Mouse (Mus musculus): ENCODE results near the gene Susd6.
A peak's percentile ranks its signal among the peaks of the same experiment; 100 is the strongest.

Susd6 gene

DNA sequence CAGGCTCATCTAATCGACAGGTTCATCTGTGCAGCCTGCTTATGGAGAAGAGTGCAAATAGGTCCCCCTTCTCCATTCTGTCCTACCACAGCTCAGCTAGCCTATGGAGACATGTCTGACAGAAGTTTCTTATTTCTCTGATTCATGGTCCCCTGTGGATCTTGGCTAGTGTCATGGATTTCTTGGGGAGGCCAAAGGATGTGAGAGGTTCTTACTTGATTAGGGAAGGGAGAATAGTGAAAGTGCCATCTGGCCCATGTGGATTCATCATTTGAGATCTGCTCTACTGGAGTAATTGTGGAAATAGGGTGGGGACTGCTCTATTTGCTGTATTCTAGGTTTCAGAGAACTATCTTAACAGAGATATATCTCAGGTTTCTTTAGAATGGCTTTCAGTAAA is 51.3 kb downstream of the Susd6 start:
- DNase-seq = no peak

DNA sequence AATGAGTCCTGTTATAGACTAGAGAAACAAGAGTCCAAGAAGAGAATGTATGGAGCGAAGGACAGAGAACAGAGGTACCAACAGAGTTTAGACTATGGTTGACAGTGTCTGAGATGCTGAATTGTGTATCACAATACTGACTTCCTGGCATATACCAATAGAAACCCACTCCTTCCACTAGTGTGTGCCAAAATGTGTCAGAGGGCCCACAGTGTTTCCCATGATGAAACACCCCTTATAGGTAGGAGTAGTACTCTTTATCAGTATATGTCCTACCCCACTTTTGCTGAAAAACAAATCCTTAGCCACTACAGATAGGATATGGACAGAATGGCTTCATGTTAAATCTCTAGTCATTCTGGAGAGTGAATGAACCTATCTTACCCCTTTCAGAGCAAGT is 52.3 kb downstream of the Susd6 start:
- DNase-seq = no peak

DNA sequence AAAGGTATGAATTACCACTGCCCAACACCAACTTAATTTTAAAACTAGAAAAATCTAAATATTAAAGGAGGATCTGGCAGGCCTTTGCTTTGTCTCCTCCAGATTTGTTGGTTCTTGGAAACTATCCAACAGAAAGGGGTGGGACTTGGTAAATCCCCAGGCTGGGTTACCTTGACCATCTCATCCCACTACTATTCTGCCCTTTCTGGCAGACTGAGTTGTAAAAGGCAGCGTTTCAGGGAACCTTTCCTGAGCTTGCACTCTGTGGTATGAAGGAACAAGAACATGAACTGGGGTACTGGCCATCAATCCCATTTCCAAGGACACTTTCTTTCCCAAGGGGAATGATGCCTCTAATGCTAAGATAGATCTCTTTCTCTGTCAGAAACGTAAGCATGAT is 52.9 kb downstream of the Susd6 start:
- DNase-seq = peak; percentile 27

DNA sequence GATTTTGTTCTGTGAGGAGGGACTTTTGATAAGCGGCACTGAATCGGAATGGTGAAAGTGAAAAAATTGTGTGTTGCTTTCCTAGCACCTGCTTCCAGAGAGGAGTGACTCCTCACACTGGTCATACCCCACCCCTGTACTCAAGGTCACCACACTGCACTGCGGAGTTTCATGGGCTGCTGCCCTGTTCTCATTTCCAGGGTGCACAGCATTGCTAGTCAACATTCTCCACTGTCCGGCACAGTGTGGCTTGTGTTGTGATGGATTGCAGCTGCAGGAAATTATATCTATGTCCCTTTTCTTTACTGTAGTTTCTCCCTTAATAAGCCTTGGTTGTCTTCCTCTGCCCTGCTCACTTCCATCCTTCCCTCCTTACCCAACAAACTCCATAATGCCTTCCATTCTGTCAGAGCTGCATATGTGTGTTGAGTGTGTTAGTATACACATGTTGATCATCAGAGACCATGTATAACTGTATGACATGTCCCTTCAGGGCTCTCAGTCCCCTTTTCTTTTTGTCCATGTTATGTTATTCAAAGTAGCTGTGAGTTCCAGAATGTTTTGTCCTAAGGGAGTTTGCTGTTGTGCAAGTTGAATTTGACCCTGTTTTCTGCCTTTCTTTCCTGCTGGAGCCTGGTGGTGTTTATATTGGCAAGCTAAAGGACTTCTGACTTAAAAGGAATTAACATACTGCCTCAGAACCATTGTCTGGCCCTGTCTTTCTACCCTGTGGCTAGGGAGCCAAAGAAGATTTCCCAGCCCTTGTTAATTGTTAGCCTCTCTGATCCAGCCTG is 53.5 kb downstream of the Susd6 start:
- DNase-seq = peak; percentile 65

DNA sequence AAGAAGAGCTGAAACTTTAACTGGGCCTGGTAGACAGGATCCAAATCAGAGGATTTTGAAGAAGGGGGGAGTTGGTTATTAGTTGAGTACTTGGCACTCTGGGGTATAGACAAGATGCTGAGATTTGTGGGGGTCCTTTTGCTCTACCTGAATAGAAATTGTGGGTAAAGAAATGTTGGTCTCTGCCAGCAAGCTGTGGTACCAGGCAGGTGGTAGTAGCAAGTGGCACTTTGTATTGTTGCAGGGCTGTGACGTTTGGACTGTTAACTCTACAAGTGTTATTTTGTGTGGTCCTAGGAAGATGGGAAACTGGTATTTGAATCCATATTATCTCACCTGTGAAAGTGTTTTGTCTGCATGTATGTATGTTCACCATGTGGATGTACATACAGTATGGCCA is 55.6 kb downstream of the Susd6 start:
- DNase-seq = no peak

DNA sequence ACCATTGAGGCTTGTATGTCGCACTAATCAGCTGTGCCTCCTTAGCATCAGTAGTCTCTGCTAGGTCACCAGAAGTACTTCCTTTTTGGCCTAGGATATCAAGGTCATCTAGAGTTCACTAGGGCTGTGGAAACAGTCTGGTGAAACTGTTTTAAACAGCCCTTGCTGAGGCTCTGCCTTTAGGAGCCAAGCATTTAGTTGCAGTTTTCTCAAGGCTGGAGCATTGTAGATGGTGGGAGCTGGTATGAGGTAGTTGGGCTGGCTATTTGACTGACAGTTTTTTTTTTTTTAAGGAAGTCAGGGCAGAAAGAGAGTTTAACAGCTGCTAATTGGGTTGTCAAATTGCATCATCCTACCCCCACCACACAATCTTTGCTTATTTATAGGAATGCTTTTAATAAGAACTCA is 56.6 kb downstream of the Susd6 start:
- peak; percentile 39 for DNase-seq

DNA sequence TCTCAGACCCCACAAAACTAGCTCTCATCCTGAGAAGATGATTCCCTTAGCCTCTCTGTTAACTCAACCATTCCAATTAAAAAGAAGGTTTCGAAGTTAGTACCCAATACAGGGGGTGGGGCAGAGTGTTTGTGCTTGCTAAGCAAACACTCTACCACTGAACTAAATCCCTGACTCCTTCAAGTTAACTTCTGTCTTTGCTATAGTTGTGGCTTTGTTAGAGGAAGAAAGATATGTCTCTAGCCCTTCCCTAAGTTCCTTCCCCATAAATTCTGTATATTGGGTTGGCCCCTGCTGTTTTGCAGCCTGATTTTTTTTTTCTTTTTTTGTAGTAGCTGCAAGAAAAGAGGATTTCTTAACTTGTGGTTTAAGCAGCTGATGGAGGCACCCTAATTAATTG is 61.7 kb downstream of the Susd6 start:
- DNase-seq = no peak

DNA sequence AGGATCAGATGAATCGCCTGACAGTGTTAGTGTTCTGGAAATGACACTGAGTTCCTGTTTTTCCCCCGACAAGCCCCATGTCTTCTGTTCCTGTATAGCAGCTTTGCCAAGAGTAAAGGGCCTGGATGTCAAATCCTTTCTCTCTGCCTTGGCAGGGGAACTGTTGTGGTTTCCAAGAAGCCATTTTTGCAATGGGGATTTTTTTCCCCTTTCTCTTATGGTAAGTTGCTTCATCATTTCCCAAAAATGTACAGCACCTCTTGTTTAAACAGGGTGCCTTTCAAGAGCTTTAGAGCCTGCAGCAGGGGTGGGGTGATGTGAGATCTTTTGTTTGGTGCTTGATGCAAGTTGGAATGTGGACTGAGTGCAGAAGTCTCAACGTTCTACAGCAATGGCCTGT is 63.4 kb downstream of the Susd6 start:
- DNase-seq = peak; percentile 53

DNA sequence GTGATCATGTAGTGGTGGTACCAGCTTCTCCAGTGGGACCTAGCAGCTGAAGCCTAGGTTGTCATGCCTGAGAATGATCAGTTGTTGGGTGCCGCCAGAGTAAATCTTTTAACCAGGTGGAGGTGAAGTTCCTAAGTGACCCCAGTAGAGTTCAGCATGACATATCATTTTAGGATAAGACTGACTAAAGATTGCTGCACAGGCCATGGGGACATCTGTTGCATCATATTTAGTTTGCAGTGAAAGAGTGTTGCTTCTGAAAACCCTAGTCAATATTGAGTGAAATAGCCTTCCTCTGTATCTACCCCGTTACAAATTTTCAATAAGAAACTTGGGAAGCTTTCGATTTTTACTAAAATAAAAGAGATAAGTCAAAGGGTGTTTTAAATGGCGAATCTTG is 64.4 kb downstream of the Susd6 start:
- DNase-seq = no peak

DNA sequence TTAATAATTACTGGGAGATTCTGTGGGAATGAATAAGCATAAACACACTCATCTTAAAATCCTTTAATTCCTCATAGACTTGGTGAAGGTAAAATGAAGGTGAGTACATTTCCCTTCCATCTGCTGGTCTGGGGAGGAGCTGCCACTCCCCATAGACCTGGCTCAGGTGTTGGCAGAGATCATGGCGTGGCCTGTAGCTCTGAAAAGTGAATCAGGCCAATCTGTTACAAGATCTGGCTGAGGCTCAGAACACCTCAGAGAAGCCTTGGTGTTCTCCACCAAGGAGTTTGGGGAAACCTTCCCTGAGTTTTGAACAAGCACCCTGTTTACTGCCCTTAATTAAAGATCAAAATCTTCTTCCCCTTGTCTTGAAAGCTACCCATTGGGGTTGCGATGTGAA is 64.8 kb downstream of the Susd6 start:
- DNase-seq = no peak

DNA sequence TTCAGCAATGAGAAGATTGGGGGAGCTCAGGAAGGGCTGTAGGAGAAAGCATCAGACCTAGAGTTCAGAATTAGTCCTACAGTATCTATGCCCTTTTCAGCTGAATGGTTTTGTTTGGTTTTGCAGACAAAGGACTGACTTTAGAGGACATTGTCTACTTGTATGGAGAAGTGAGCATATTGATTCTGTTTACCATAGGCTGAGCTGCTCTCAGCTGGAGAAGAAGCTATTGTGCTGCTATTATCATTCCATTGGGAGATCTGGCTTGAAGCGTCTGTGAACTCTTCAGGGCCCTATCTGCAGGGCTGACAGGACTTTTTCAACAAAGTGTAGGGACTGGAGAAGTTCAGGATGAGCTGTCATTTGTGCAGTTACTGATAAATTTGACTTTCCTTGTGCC is 65.3 kb downstream of the Susd6 start:
- DNase-seq = no peak

DNA sequence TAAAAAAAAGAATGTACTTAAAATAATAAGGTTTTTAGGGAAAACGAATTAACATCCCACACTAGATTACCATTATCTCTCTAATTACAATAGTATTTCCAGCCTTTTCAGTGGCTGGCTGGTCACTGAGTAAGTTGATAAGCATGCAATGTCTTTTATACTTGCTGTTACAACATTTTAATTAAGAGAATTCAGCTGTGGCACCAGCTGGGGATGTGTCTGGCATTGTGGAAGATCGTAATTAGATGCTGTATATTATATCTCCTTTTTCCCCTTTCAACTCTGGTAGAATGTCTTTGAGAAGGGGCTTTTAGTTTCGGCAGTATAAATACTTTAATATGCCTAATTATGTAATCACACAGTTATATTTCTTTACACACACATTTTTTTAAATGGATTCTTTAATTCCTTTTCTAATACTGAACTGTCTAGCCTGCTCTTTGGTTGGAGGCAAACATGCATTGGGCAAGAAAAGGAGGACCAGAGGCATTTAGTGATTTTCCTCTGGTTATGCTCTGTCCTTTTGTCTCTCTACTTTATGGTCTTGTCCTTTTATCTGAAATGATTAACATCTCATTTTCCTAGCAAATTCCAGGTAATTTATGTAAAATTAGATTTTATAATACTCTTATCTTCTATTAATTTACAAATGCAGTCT is 67.5 kb downstream of the Susd6 start:
- no peak for DNase-seq

DNA sequence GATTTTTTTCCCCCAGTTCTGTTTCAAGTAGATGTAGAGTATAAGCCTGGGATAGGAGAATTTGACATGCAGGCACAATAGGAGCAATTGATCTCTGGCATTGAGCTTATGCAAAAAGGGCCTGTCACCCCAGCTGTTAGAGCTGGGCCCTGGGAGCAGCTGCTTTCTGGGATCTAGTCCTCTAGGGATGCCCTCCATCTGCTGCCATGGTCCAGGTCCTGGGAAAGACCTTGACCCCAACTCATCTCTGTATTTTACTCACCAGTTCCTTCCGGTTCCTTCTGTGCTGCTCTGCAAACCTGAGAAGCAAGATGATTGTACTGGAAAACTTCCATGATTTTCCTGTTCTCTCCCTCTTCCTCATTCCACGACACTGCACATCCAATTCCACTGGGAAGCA is 68.0 kb downstream of the Susd6 start:
- no peak for DNase-seq

DNA sequence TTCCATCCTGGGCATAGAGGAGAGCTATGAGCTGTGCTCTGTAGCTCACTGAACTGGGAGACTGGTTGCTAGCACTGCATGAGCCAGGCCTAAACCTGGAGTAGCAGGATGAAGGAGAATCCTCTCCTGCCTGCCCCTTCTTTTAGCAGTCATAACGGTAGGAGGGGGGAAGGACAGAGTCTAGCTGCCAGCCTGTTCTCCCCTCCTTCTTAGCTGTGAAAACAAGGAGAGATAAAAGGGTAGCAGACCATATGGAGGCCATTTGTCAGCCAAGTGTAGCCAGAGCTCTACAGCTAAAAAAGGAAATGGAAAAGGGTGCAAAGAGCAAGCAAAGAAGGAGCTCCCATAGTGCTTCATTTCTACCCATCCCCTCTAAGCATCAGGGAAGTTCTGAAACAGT is 71.6 kb downstream of the Susd6 start:
- no peak for DNase-seq

DNA sequence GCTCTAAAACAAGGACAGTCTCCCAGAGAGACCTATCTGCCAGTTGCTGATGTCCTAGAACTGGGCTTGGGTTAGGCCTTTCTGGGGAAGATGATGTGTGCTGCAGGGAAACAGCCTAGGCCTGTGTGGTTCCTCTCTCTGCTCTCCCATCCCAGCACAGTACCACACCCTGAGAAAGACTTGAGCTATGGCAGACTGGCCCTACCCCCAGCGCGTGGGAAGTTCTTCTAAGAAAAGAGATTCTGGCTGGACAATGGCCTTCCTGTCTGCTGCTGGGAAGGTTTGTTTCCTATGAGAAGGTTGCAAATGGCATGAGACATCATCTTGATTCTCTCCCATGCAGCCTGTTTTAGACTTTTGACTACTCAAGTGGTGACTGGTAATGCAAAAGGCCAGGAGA is 73.1 kb downstream of the Susd6 start:
- peak; percentile 51 for DNase-seq

DNA sequence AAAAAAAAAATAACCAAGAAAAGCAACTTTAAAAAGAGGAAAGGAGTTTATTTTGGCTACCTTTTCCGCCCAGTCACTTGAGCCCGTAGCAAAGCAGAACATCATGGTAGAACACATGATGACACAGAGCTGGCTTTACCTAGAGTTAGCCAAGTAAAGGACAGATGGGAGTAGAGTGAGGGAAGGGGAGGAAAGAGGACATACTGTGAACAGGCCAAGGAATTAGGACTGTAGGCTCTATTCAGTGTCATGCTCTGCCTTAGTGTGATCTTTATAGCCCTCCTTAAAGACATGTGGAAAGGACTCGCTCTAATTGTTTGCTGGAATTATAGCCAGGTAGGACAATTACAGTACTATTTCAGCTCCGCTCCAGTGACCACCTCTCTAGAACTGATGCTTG is 74.9 kb downstream of the Susd6 start:
- DNase-seq = no peak

DNA sequence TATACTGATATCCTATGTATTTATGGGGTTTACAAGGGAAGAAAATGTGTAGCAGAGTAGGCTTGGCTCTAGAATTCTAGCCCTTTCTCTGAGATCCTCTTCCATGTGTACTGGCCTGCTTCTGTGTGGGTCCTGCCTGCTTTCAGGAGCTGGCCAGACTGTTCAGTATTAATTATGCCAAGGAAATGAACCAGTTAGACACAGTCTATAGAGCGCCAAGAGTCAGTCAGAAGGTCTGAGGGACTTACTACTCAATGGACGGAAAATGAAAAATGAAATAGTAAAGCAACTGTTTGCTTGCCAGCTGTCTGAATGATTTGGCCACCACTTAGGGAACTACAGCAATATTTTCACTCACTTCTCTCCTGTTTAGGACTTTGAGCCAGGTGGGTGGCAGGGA is 75.7 kb downstream of the Susd6 start:
- no peak for DNase-seq

DNA sequence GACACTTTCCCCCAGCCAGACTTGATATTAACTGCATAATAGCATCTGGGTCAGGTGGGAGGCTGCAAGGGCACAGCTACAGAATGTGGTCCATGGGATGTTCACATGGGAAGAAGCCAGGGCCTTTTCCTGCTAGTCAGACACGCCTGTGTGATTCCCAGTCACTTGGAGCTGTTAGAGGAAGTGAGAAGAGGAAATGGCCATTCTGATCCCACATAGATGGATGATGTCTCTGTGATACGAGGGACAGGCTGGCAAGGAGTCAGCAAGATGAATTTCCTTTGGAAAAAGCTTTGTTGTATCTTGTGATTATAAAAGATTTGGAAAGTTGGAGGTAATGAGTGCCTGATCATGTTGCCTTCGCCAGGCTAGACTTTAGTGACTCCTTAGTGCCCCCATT is 76.8 kb downstream of the Susd6 start:
- DNase-seq = peak; percentile 73

DNA sequence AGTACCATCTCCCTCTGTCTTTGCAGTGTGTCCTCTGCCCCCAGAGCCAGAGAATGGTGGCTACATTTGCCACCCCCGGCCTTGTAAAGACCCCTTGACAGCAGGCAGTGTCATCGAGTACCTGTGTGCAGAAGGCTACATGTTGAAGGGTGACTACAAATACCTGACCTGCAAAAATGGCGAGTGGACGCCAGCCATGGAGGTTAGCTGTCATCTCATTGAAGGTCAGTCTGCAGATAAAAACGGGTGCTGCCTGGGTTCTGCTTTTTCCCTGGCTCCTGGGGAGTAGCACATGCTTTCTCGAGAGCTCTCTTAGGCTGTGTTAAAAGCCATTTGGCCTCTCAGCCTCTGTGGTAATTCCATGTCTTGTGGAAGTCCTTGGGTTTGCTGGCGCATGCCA is 78.1 kb downstream of the Susd6 start:
- no peak for DNase-seq

DNA sequence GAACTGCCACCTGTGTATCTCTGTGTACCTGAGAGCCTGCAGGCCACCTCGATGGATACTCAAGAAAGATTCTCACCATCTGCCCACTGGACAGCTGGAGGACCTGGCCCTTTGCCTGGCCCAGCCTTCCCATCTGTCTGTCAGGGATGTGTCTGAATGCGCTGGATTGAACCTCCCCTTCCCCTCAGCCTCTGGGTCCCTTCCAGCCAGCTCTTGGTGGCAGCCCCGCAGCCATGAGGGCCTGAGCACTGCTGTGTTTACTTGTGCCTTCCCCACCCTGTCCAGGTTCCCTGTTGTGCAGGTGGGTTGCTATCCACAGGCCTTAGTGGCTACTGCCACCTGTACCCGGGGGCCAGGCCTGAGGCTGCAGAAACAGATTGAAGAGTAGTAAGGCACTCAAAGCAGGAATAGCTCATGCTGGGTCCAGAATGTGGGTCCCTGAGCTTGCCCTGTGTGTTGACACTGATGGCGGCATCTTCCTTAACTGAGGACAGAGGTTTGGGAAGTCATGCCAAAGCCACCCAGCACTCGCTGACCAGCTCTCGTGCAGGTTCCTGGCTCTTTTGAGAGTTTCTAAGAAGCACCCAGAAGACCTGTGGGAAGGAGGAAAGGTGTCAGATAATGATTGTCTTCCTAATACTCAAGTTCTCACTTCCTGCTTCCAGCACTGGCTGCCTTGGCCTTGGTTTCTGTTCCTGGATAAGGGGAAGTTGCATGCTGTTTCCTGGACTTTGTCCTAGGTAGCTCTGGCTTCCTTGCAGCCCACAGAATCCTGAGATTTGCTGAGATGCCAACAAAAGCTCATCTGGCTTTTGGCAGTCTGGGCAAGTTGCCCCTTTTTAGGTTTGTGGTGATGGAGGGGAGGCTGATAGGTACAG is 87.1 kb downstream of the Susd6 start:
- DNase-seq = no peak

DNA sequence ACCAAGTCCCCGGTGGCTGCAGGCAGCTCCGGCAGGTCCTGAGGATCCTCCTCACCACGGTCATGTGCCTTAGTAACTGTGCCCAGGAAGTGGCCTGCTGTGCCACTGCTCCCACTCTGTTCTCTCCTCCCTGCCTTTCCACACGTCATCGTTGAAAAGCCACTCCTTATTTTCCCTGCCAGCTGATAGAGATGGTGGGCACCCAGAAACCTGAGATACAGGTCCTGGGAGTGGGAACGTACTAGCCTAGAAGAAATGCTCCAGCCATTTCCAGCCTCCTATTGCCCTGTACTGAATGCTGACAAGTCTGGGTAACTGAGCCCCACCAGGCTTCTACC is 87.8 kb downstream of the Susd6 start:
- DNase-seq = no peak

DNA sequence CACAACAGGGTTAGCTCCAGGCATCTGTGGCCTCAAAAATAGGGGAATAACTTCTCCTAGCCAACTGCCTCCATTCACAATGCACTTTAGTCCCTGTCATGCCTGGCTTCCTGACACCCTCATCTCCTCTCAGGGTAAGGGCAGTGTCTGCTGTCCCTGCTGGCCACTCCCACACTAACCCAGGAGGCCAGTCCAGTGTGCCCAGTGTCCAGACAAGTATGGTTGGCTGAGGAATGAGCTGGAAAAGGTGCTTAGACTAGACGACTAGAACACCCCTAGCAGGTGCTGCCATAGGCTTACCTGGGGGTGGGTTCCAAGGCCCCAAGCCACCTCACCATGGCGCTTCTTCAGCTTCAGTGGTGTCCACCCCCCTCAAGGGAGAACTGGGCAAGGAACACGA is 88.3 kb downstream of the Susd6 start:
- peak; percentile 45 for DNase-seq

DNA sequence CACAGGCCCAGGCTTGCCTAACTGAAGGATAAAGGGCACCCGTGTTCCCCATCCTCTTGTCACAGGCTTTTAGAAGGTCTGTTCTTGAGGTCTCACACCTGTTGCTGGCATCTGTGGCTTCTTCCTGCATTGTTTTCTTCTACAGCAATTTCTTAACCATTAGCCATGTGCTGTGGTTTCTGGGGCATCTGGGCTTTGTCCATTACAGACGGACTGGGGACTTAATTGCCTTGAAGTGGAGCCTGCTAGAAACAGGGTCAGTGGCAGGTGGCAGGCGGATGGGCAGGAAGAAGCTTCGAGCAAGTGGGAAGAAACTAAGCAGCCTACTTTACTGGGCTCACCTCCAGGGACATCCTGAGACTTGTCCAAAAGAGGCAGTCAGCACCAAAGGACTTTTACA is 89.0 kb downstream of the Susd6 start:
- DNase-seq = no peak

DNA sequence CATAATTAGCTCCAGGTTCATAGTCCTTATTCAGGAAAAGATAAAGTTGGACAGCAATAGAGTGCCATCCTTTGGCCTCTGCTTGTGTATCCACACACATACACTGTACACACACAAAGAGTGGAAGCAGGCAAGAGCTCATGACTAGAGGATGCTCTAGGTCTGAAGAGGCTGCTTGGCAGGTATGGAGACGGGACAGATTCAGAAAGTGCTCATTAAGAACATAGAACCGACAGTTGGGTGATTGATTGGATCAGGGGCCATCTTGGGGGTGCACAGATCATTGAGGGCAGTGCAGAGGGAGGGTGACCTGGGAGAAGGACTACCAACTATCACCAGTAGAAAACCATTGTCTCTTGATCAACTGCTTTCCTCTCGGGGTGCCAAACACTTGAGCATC is 90.8 kb downstream of the Susd6 start:
- no peak for DNase-seq
